Mouse (Mus musculus): ENCODE measurements around the gene Rims1.

Rims1 gene

GRCm38 (mm10) chr1:22377062-22377461 lies 428.7 kb downstream of the Rims1 start:
- no peak for DNase-seq (ENCODE audit: low read depth, low spot score)

GRCm38 (mm10) chr1:22356209-22356608 lies 449.6 kb downstream of the Rims1 start:
- no peak for DNase-seq (ENCODE audit: low read depth, low spot score)

GRCm38 (mm10) chr1:22353687-22354086 lies 452.1 kb downstream of the Rims1 start:
- DNase-seq (ENCODE audit: low read depth, low spot score), result no peak

- no peak for DNase-seq (ENCODE audit: low read depth, low spot score)
Measured at GRCm38 (mm10) chr1:22338914-22339313, 466.9 kb downstream of the Rims1 start.

- DNase-seq (ENCODE audit: low read depth, low spot score), result no peak
Measured at GRCm38 (mm10) chr1:22320941-22321676, 484.7 kb downstream of the Rims1 start.

- no peak for DNase-seq (ENCODE audit: low read depth, low spot score)
Measured at GRCm38 (mm10) chr1:22315537-22315936, 490.3 kb downstream of the Rims1 start.

GRCm38 (mm10) chr1:22311471-22311870 lies 494.3 kb downstream of the Rims1 start:
- DNase-seq (ENCODE audit: low read depth, low spot score), result no peak

GRCm38 (mm10) chr1:22306519-22306918 lies 499.3 kb downstream of the Rims1 start:
- no peak for DNase-seq (ENCODE audit: low read depth, low spot score)

- no peak for DNase-seq (ENCODE audit: low read depth, low spot score)
Measured at GRCm38 (mm10) chr1:22305932-22306331, 499.9 kb downstream of the Rims1 start.

GRCm38 (mm10) chr1:22293953-22294352 lies 511.8 kb downstream of the Rims1 start:
- DNase-seq (ENCODE audit: low read depth, low spot score), result no peak

GRCm38 (mm10) chr1:22293310-22293709 lies 512.5 kb downstream of the Rims1 start:
- no peak for DNase-seq (ENCODE audit: low read depth, low spot score)

GRCm38 (mm10) chr1:22286807-22287206 lies 519.0 kb downstream of the Rims1 start:
- DNase-seq (ENCODE audit: low read depth, low spot score), result no peak

- no peak for DNase-seq (ENCODE audit: low read depth, low spot score)
Measured at GRCm38 (mm10) chr1:22279954-22280353, 525.8 kb downstream of the Rims1 start.

GRCm38 (mm10) chr1:22274081-22274480 lies 531.7 kb downstream of the Rims1 start:
- no peak for DNase-seq (ENCODE audit: low read depth, low spot score)

- DNase-seq (ENCODE audit: low read depth, low spot score), result no peak
Measured at GRCm38 (mm10) chr1:22270131-22270530, 535.7 kb downstream of the Rims1 start.

GRCm38 (mm10) chr1:22268581-22269359 lies 537.0 kb downstream of the Rims1 start:
- DNase-seq (ENCODE audit: low read depth, low spot score), result peak; percentile 1

GRCm38 (mm10) chr1:22266491-22266890 lies 539.3 kb downstream of the Rims1 start:
- DNase-seq (ENCODE audit: low read depth, low spot score), result no peak

GRCm38 (mm10) chr1:22265528-22265927 lies 540.3 kb downstream of the Rims1 start:
- no peak for DNase-seq (ENCODE audit: low read depth, low spot score)

GRCm38 (mm10) chr1:22262169-22262950 lies 543.4 kb downstream of the Rims1 start:
- DNase-seq (ENCODE audit: low read depth, low spot score), result no peak

GRCm38 (mm10) chr1:22261702-22262101 lies 544.1 kb downstream of the Rims1 start:
- no peak for DNase-seq (ENCODE audit: low read depth, low spot score)

GRCm38 (mm10) chr1:22260291-22260690 lies 545.5 kb downstream of the Rims1 start:
- no peak for DNase-seq (ENCODE audit: low read depth, low spot score)

GRCm38 (mm10) chr1:22258356-22258755 lies 547.4 kb downstream of the Rims1 start:
- DNase-seq (ENCODE audit: low read depth, low spot score), result no peak

Measured in c-Kit-negative CD71-positive TER-119-positive erythroid progenitor cells, embryonic 14.5 days (primary cell).